Mouse (Mus musculus): ENCODE data around the gene Adprhl2. TPM values are rescaled to one million over a fixed set of nuclear protein-coding genes. Genes with fewer than 3 reads are reported as not detected.

The Adprhl2 gene
- 10 to 100 TPM; 43.8 to 47.9 TPM for total RNA-seq (2023)

GRCm38 (mm10) chr4:126321111-126321853 is at the start of gene Adprhl2:
TSS of gene Adprhl2 (minus strand) at chr4:126321703.

GRCm38 (mm10) chr4:126325281-126325861 is 3.9 kb upstream of the Adprhl2 start, which contains the start of gene Tekt2:
TSS of gene Tekt2 (minus strand) at chr4:126325688.

GRCm38 (mm10) chr4:126286492-126286891 is 35.0 kb downstream of the Adprhl2 start, which contains the start of gene Col8a2:
TSS of gene Col8a2 (plus strand) at chr4:126286793.

Other genes starting within 250 kb of the Adprhl2 start
- gene Lsm10, start 225.1 kb downstream of the Adprhl2 start, total RNA-seq (2023): 10 to 100 TPM; 17.1 to 19.2 TPM
- 10 to 100 TPM; 37.0 to 42.5 TPM for gene Stk40, start 217.7 kb downstream of the Adprhl2 start, total RNA-seq (2023)
- gene Eva1b, start 174.0 kb downstream of the Adprhl2 start, total RNA-seq (2023): 1 to 10 TPM; 4.4 to 5.0 TPM
- gene Sh3d21, start 158.2 kb downstream of the Adprhl2 start, total RNA-seq (2023): 1 to 10 TPM in 1 of 2 experiments, under 1 TPM in 1; 0.95 to 1.3 TPM
- gene Thrap3, start 118.9 kb downstream of the Adprhl2 start, total RNA-seq (2023): 100 to 1,000 TPM; 542 to 583 TPM
- gene Map7d1, start 65.4 kb downstream of the Adprhl2 start, total RNA-seq (2023): 10 to 100 TPM; 42.4 to 50.6 TPM
- gene Trappc3, start 59.4 kb downstream of the Adprhl2 start, total RNA-seq (2023): 10 to 100 TPM; 32.8 to 49.4 TPM
- not detected for gene Col8a2, start 34.9 kb downstream of the Adprhl2 start, total RNA-seq (2023)
- 1 to 10 TPM in 1 of 2 experiments, not detected in 1; 1.1 TPM for gene Tekt2, start 4.0 kb upstream of the Adprhl2 start, total RNA-seq (2023)
- 10 to 100 TPM; 32.6 to 34.6 TPM for gene Ago3, start 107.9 kb upstream of the Adprhl2 start, total RNA-seq (2023)
- 10 to 100 TPM; 70.1 to 73.1 TPM for gene Ago1, start 146.9 kb upstream of the Adprhl2 start, total RNA-seq (2023)
- gene Ago4, start 211.8 kb upstream of the Adprhl2 start, total RNA-seq (2023): 10 to 100 TPM; 10.1 to 13.5 TPM
- 10 to 100 TPM; 11.2 to 14.4 TPM for gene Clspn, start 235.2 kb upstream of the Adprhl2 start, total RNA-seq (2023)